2 mouse cellular contexts compared by ENCODE assay signal in the genomic region with DNA sequence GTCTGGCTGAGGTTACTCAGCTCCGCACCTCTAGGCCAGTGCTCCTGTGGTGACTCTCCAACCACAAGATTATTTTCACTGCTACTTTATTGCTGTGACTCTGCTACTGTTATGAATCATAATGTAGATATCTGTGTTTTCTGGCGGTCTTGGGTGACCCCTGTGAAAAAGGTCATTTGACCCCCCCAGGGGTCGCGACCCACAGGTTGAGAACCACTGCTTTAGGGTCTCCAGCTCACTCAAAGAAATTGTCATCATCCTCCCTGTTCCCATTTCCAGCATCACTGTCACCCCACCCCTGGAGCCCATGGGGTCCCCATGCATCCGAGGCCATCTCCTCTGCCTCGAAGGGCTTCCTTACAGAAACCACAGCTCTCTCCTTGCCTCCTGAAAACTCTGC.
TF ChIP-seq lines count a peak whose summit lies in the region.

No protein-coding gene starts in this region.

TF ChIP-seq in C2C12, 6 proteins besides CTCF, POLR2A, EP300 and RAD21 (continued from another document):
- TF ChIP-seq FOSL1 (IDR thresholded peaks at IDR 0.05; ENCODE audit: insufficient read depth, low read length, poor library complexity, severe bottlenecking), result peak; percentile 41

TF ChIP-seq in CH12.LX, 34 proteins besides CTCF, POLR2A, EP300 and RAD21 (continued from another document):
- no peak for TF ChIP-seq GABPA (IDR thresholded peaks at IDR 0.05; ENCODE audit: insufficient replicate concordance, low read depth, low read length)
- peak; percentile 66; the same call in 1 of the 2 replicates for TF ChIP-seq CHD2 (IDR thresholded peaks at IDR 0.05; ENCODE audit: low read length)
